Mouse (Mus musculus) intestine, embryonic 14.5 days (tissue): ENCODE results near the gene Hyal3. TPM values are rescaled to one million over a fixed set of nuclear protein-coding genes. Genes with fewer than 3 reads are reported as not detected.

Experiments
- ATAC-seq: fragments of 200-750 bp; cut with Nextera tagmentation; replicated peaks from 2 replicates; pipeline ENCODE4 v1.8.0; 2017; ENCODE audit warnings: low read depth, moderate number of reproducible peaks, moderate TSS enrichment, moderate library complexity; ENCODE audit not compliant: low FRiP score, low TSS enrichment
- DNase-seq: peaks from one replicate; pipeline ENCODE4 v3.0.0-alpha.2; 2018; ENCODE audit warnings: low spot score
- H3K27ac ChIP-seq: fragments of 300-500 bp; sonication (generic); 2 replicates; pipeline ENCODE4 v1.5.1; 2014; ENCODE audit warnings: low read depth, mild to moderate bottlenecking, control low read depth
- H3K27me3 ChIP-seq: fragments of 300-500 bp; sonication (generic); replicated peaks from 2 replicates; pipeline ENCODE4 v1.6.1; 2014; ENCODE audit warnings: low read length, control low read depth; ENCODE audit not compliant: control insufficient read depth, insufficient read depth
- H3K36me3 ChIP-seq: fragments of 300-500 bp; sonication (generic); 2 replicates; pipeline ENCODE4 v1.6.1; 2014; ENCODE audit warnings: low read length, control low read depth; ENCODE audit not compliant: control insufficient read depth, insufficient read depth
- H3K4me1 ChIP-seq: fragments of 300-500 bp; sonication (generic); replicated peaks from 2 replicates; pipeline ENCODE4 v1.6.1; 2014; ENCODE audit warnings: low read length, control low read depth, mixed read lengths; ENCODE audit not compliant: control insufficient read depth, insufficient read depth
- H3K4me2 ChIP-seq: fragments of 300-500 bp; sonication (generic); 2 replicates; pipeline ENCODE4 v1.6.1; 2014; ENCODE audit warnings: low read length
- H3K4me3 ChIP-seq: fragments of 300-500 bp; sonication (generic); 2 replicates; pipeline ENCODE4 v1.5.1; 2014; ENCODE audit warnings: low read depth, low read length, control low read depth, mixed read lengths
- H3K9ac ChIP-seq: fragments of 300-500 bp; sonication (generic); 2 replicates; pipeline ENCODE4 v1.6.1; 2014; ENCODE audit warnings: mild to moderate bottlenecking, low read length
- H3K9me3 ChIP-seq: fragments of 300-500 bp; sonication (generic); 2 replicates; pipeline ENCODE4 v1.6.1; 2016; ENCODE audit warnings: low read length, control low read depth; ENCODE audit not compliant: control insufficient read depth
- WGBS: fragments of 180-500 bp; shearing (Covaris S2); extraction: QIAGEN DNeasy Blood & Tissue Kit; methylation state at CpG from one replicate; pipeline ENCODE4 v1.1.7; 2014; 5-methylcytosine and 5-hydroxymethylcytosine counted together
- polyA plus RNA-seq: library from polyadenylated mRNA; unstranded; fragments of >200 nt; fragmentation: Nextera tagmentation; extraction: Ambion mirVana; gene quantifications from 2 replicates; pipeline ENCODE4 v1.2.1, GENCODE M21; 2014

Hyal3 gene
- polyA plus RNA-seq, 1 experiment from 2014 or later, result 0.87 TPM

DNA sequence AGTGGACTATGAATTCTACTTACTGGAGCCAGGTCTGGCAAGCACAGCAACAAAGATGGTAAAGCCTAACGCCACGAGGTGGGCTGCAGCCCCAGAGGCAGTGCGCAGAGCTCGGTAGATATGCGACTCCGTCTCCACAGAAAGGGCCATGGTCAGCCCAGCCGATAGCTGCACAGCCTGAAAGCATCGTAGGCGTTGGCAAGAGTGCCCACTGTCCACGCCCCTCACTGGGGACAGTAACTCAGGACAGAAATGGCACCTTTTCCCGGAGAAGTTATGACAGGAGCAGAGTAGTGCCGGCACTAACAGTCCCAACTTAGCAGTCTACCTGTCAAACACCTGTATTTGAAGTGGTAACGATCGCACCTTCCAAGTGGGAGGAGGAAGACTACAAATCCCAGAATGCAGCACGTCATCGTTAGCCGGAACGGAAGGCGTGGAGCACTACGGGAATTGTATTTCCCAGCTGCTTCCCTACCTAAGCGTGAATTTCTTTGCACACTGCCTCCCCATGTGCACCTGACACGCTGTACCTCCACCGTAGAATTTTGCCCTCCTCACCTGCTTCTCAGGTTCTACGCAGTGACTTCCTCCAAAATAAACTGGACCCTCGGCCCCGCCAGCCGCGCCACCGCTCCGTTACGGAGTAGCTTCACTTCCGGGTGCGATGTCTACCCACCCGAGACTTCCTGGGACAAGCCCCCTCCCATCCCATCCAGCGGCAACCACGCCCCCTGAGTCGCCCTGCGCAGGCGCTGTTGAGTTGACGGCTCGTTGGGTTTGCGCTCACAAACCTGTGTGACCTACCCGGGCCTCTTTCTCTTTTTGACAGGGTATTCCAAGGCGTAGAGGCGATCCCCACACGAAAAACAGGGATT, 38.9 kb upstream of the Hyal3 start, which contains the start of the genes Cyb561d2 and Nprl2:
Gene Cyb561d2, minus strand, starts transcription at position 720 of the 878 bp plus-strand sequence.
Gene Nprl2, plus strand, starts transcription at position 753 of the 878 bp plus-strand sequence.
- no peak within 1 kb of the TSS for H3K27ac ChIP-seq
- WGBS, result under 1% methylated on average over 46 of the region's 46 CpGs

DNA sequence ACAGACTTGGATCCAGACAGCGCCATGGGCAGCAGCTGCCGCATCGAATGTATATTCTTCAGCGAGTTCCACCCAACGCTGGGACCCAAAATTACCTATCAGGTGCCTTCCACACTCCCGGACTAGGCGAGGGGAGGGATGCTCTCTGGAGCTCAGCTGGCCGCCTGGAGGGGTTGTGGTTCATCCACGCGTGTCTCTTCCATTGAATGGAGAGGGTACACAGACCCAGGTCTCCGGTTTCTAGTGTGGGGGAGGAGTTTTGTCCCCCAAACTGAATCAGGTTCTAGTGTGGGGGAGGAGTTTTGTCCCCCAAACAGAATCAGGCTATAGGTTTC, 38.3 kb upstream of the Hyal3 start:
- Histone ChIP-seq H3K4me3 (peak overlapping the region; percentile 87), H3K9ac (peak overlapping the region; percentile 55), H3K36me3 (peaks cover 50% of the 10 kb centered on the region), H3K27ac (no peak overlapping the region), H3K27me3 (no peaks in the 10 kb centered on the region), H3K4me1 (peaks cover 23% of the 10 kb centered on the region), H3K4me2 (peak overlapping the region; percentile 97), H3K9me3 (no peaks in the 10 kb centered on the region)
- ATAC-seq (peak; percentile 21; the same call in 1 of the 2 replicates), DNase-seq (no peak)
- WGBS, result under 1% methylated on average over 11 of the region's 11 CpGs

More for the DNA sequence above, 38.9 kb upstream of the Hyal3 start, which contains the start of the genes Cyb561d2 and Nprl2:
- Histone ChIP-seq H3K4me2 (peak within 1 kb of the TSS; percentile 97), H3K9me3 (no peaks in the 10 kb centered on the region), H3K4me1 (peaks cover 23% of the 10 kb centered on the region), H3K27me3 (no peaks in the 10 kb centered on the region), H3K9ac (peak within 1 kb of the TSS; percentile 55), H3K4me3 (peak within 1 kb of the TSS; percentile 87), H3K36me3 (peaks cover 56% of the 10 kb centered on the region)
- DNase-seq (peak; percentile 97), ATAC-seq (peak; percentile 82)

DNA sequence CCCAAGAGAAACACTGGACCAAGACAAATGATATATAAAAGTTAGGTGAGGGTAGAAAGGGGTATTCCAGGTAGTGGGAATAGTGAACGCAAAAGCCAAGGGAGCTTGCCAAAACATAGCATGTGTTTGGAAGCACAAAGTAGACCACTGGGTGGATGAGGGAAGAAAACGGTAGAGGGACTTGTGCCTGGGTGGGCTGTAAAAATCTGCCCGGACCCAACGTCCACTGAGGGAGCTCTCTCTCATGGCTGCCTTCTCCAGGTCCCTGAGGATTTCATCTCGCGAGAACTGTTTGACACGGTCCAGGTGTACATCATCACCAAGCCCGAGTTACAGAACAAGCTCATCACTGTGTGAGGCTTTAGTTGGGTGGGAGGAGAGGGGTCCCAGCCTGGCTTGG, 37.9 kb upstream of the Hyal3 start:
- H3K4me1 ChIP-seq, result peaks cover 24% of the 10 kb centered on the region
- DNase-seq (no peak), ATAC-seq (no peak)
- WGBS, result 37% methylated on average over 8 of the region's 8 CpGs
- peak overlapping the region; percentile 87 for H3K4me3 ChIP-seq
- H3K27me3 ChIP-seq, result no peaks in the 10 kb centered on the region
- peaks cover 46% of the 10 kb centered on the region for H3K36me3 ChIP-seq
- H3K27ac ChIP-seq, result no peak overlapping the region
- no peaks in the 10 kb centered on the region for H3K9me3 ChIP-seq
- peak overlapping the region; percentile 97 for H3K4me2 ChIP-seq
- peak overlapping the region; percentile 55 for H3K9ac ChIP-seq

DNA sequence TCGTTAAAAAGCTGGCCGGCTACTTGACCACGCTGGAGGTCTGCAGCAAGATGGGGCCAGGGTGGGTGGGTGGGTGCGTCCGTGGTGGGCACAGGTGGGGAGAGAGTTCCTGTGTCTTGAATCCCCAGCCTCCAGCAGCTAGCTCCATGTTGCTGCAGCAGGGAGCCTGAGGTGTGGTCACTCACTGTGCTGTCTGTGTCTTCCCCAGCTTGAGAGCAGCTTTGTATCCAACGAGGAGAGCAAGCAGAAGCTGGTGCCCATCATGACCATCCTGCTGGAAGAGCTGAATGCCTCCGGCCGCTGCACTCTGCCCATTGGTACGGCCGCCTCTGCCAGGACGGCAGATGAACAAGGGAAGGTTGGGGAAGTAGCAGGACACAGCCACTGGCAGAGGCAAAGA, 37.3 kb upstream of the Hyal3 start:
- ATAC-seq (no peak), DNase-seq (no peak)
- 89% methylated on average over 11 of the region's 11 CpGs for WGBS
- H3K27ac ChIP-seq, result no peak overlapping the region
- no peak overlapping the region for H3K9ac ChIP-seq
- peaks cover 40% of the 10 kb centered on the region for H3K36me3 ChIP-seq
- H3K27me3 ChIP-seq, result no peaks in the 10 kb centered on the region
- H3K4me1 ChIP-seq, result peaks cover 24% of the 10 kb centered on the region
- peak overlapping the region; percentile 97 for H3K4me2 ChIP-seq
- no peaks in the 10 kb centered on the region for H3K9me3 ChIP-seq
- H3K4me3 ChIP-seq, result peak overlapping the region; percentile 87; the same call in 1 of the 2 replicates

DNA sequence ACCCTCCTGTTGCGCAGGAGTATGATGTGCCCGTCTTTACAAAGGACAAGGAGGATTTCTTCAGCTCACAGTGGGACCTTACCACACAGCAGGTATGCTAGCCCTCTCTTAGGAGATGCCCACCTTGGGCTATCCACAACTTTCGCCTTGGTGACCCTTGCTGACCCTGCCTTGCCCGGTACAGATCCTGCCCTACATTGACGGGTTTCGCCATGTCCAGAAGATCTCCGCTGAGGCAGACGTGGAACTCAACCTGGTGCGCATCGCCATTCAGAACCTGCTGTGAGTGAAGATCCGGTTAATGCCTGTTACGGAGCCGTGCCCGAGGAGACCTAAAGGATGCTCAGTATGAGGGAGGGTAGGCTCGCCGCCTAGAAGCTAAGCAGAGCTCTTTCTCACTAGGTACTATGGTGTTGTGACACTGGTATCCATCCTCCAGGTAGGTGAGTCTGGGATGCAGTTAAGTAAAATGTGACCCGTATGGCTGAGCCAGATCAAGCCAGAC, 36.4 kb upstream of the Hyal3 start:
- WGBS, result 97% methylated on average over 17 of the region's 17 CpGs
- peaks cover 31% of the 10 kb centered on the region for H3K36me3 ChIP-seq
- H3K4me3 ChIP-seq, result no peak overlapping the region
- ATAC-seq (no peak), DNase-seq (no peak)
- peaks cover 24% of the 10 kb centered on the region for H3K4me1 ChIP-seq
- H3K9me3 ChIP-seq, result no peaks in the 10 kb centered on the region
- no peak overlapping the region for H3K27ac ChIP-seq
- no peak overlapping the region for H3K9ac ChIP-seq
- H3K4me2 ChIP-seq, result no peak overlapping the region
- H3K27me3 ChIP-seq, result no peaks in the 10 kb centered on the region

DNA sequence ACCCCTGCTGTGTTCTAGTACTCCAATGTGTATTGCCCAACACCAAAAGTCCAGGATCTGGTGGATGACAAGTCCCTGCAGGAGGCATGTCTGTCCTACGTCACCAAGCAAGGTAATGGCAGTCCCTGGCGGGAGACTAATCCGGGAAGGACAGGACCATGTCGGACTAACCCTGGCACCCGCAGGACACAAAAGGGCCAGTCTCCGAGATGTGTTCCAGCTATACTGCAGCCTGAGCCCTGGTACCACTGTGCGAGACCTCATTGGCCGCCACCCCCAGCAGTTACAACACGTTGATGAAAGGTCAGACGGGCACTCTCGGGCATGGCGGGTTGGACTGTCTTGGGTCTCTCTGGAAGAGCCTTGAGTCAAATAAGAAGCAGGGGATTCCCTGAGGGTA, 35.9 kb upstream of the Hyal3 start:
- 94% methylated on average over 12 of the region's 12 CpGs for WGBS

DNA sequence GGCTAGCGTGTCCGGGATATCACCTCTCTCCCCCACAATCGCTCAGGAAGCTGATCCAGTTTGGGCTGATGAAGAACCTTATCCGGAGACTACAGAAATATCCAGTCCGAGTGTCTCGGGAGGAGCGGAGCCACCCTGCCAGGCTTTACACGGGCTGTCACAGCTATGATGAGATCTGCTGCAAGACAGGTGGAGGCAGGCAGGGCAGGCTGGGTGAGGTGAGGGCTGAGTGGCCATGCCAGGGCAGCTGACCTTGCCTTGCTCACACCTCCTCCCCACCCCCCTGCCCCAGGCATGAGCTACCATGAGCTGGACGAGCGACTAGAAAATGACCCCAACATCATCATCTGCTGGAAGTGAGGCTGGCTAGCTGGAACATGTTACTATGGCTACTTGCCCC, 35.4 kb upstream of the Hyal3 start:
- no peaks in the 10 kb centered on the region for H3K27me3 ChIP-seq
- H3K9ac ChIP-seq, result no peak overlapping the region
- H3K27ac ChIP-seq, result no peak overlapping the region
- DNase-seq, result no peak
- no peaks in the 10 kb centered on the region for H3K9me3 ChIP-seq
- H3K36me3 ChIP-seq, result peaks cover 22% of the 10 kb centered on the region
- H3K4me2 ChIP-seq, result no peak overlapping the region
- no peak for ATAC-seq
- 83% methylated on average over 10 of the region's 10 CpGs for WGBS
- H3K4me3 ChIP-seq, result no peak overlapping the region
- peaks cover 24% of the 10 kb centered on the region for H3K4me1 ChIP-seq

More for the DNA sequence above, 35.9 kb upstream of the Hyal3 start:
- H3K36me3 ChIP-seq, result peaks cover 26% of the 10 kb centered on the region
- H3K4me2 ChIP-seq, result no peak overlapping the region
- H3K27me3 ChIP-seq, result no peaks in the 10 kb centered on the region
- peaks cover 24% of the 10 kb centered on the region for H3K4me1 ChIP-seq
- H3K9ac ChIP-seq, result no peak overlapping the region
- H3K4me3 ChIP-seq, result no peak overlapping the region
- H3K9me3 ChIP-seq, result no peaks in the 10 kb centered on the region
- DNase-seq (no peak), ATAC-seq (no peak)
- H3K27ac ChIP-seq, result no peak overlapping the region

DNA sequence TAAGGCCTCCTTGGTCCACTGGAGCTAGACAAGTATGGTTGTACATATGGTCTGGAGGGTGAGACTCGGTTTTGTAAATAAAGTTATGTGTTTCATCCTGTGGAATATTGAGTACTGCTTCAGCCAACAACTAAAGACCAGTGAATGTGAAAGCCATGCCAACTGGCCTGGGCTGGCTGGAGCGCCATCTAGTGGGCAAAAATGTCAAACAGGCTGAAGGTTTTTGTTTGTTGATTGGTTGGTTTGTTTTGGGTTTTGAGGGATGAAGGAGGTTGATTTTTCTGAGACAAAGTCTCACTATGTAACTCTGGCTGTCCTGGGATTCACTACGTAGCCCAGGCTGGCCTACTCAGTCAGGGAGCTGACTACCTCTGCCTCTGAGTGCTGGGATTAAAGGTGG, 35.0 kb upstream of the Hyal3 start:
- ATAC-seq (no peak), DNase-seq (peak; percentile 89)
- 20% methylated on average over 3 of the region's 3 CpGs for WGBS

More for the DNA sequence above, 35.0 kb upstream of the Hyal3 start:
- H3K4me3 ChIP-seq, result no peak overlapping the region
- H3K9me3 ChIP-seq, result no peaks in the 10 kb centered on the region
- H3K9ac ChIP-seq, result no peak overlapping the region
- H3K36me3 ChIP-seq, result peaks cover 22% of the 10 kb centered on the region
- no peaks in the 10 kb centered on the region for H3K27me3 ChIP-seq
- peaks cover 24% of the 10 kb centered on the region for H3K4me1 ChIP-seq
- H3K27ac ChIP-seq, result no peak overlapping the region
- no peak overlapping the region for H3K4me2 ChIP-seq
